ENCODE assay signal across 8 mouse cellular contexts in genomic region chr4:136310229-136311041, GRCm38 (mm10). TPM values are rescaled to one million over a fixed set of nuclear protein-coding genes. Genes with fewer than 3 reads are reported as not detected.
DNase-seq lines count a peak whose midpoint lies in the region; ATAC-seq lines count a peak whose summit lies in the region.

Gene Hnrnpr (plus strand): TSS chr4:136310942.

- peak within 1 kb of the TSS; percentile 99 for H3K27ac ChIP-seq in hindbrain, embryonic 11.5 days (ENCODE audit: low read depth, low read length)

- peak within 1 kb of the TSS; percentile 100 for H3K4me3 ChIP-seq in hindbrain, embryonic 11.5 days (ENCODE audit: low read depth, low read length)

- WGBS in hindbrain, embryonic 11.5 days, result under 1% methylated on average over 57 of the region's 65 CpGs

- DNase-seq in Muller cell, postnatal 12 days (ENCODE audit: inconsistent ontology term), result peak; percentile 98
- peak; percentile 99 for DNase-seq in cerebellum, adult 9-11 months
- peak; percentile 95 to 99 for DNase-seq in frontal cortex, adult 2 months (ENCODE audit: extremely low spot score in 1 of 2, low spot score in 1 of 2)
- peak; percentile 99 for DNase-seq in hindbrain, embryonic 11.5 days (ENCODE audit: low spot score)
- peak; percentile 100 for DNase-seq in layer of hippocampus, postnatal 10 days (ENCODE audit: low spot score in 2 of 2)
- DNase-seq in lung, postnatal 10 days, result peak; percentile 100
- DNase-seq in ovary, postnatal 36 days (ENCODE audit: low spot score), result peak; percentile 99
- DNase-seq in thymus, postnatal 25 days, result peak; percentile 99

- peak within 1 kb of the TSS; percentile 50 for H3K4me2 ChIP-seq in hindbrain, embryonic 11.5 days (replicated peaks; ENCODE audit: low read depth, low read length)

- no peaks in the 10 kb centered on the region for H3K9me3 ChIP-seq in hindbrain, embryonic 11.5 days (ENCODE audit: control insufficient read depth, low read length)

- H3K9ac ChIP-seq in hindbrain, embryonic 11.5 days (ENCODE audit: low read depth, low read length), result peak within 1 kb of the TSS; percentile 100

- no peaks in the 10 kb centered on the region for H3K4me1 ChIP-seq in hindbrain, embryonic 11.5 days (replicated peaks; ENCODE audit: control insufficient read depth, insufficient read depth, low read length)

- peak; percentile 99 for ATAC-seq in hindbrain, embryonic 11.5 days (ENCODE audit: low FRiP score)

- no peaks in the 10 kb centered on the region for H3K27me3 ChIP-seq in hindbrain, embryonic 11.5 days (ENCODE audit: control insufficient read depth, insufficient read depth, low read length)

- no peaks in the 10 kb centered on the region for H3K36me3 ChIP-seq in hindbrain, embryonic 11.5 days (ENCODE audit: control insufficient read depth, insufficient read depth, low read length)

RNA-seq across cellular contexts. Expression of gene Hnrnpr, which starts in this region (rescaled TPM):
- 65.9 and 73.2 TPM in 2 replicates for polyA plus RNA-seq in frontal cortex, adult 2 months (2012; rRNA removed)
- 194 and 200 TPM in 2 replicates for polyA plus RNA-seq in hindbrain, embryonic 11.5 days (2014; fragmentation: Nextera tagmentation; extraction: Ambion mirVana)
- 100 to 1,000 TPM; 115 TPM for total RNA-seq in layer of hippocampus, postnatal 10 days (2021)

Comparison
In these comparisons a context has a peak if more than half of its experiments do, and no peak if none do; other contexts are left out.
1. Peak in every context shown above with its lines: DNase-seq, ATAC-seq, H3K4me3 ChIP-seq and H3K27ac ChIP-seq.